Mouse (Mus musculus) limb, embryonic 14.5 days (tissue): ENCODE results near the gene Gm11077. TPM values are rescaled to one million over a fixed set of nuclear protein-coding genes. Genes with fewer than 3 reads are reported as not detected.

Experiments used
- ATAC-seq: fragments of 200-750 bp; cut with Nextera tagmentation; 2 replicates; pipeline ENCODE4 v1.8.0; 2017; ENCODE audit warnings: low read depth, moderate number of reproducible peaks, moderate TSS enrichment; ENCODE audit not compliant: low FRiP score
- DNase-seq: peaks from one replicate; pipeline ENCODE4 v3.0.0-alpha.2; 2015; ENCODE audit warnings: low spot score
- H3K27ac ChIP-seq: fragments of 300-500 bp; sonication (generic); replicated peaks from 2 replicates; pipeline ENCODE4 v1.5.1; 2014; ENCODE audit warnings: low read depth, mild to moderate bottlenecking, low read length, moderate library complexity, mixed read lengths
- H3K27me3 ChIP-seq: fragments of 300-500 bp; sonication (generic); 2 replicates; pipeline ENCODE4 v1.6.1; 2014; ENCODE audit warnings: low read length, mixed read lengths; ENCODE audit not compliant: control insufficient read depth, insufficient read depth
- H3K36me3 ChIP-seq: fragments of 300-500 bp; sonication (generic); 2 replicates; pipeline ENCODE4 v1.6.1; 2014; ENCODE audit warnings: mild to moderate bottlenecking, low read length, moderate library complexity, mixed read lengths; ENCODE audit not compliant: control insufficient read depth, insufficient read depth
- H3K4me1 ChIP-seq: fragments of 300-500 bp; sonication (generic); 2 replicates; pipeline ENCODE4 v1.6.1; 2014; ENCODE audit warnings: antibody characterized with exemption, low read length, mixed read lengths; ENCODE audit not compliant: control insufficient read depth, insufficient read depth
- H3K4me2 ChIP-seq: fragments of 300-500 bp; sonication (generic); replicated peaks from 2 replicates; pipeline ENCODE4 v1.6.1; 2014; ENCODE audit warnings: low read depth, mild to moderate bottlenecking, low read length, moderate library complexity; ENCODE audit not compliant: severe bottlenecking
- H3K4me3 ChIP-seq: fragments of 300-500 bp; sonication (generic); replicated peaks from 2 replicates; pipeline ENCODE4 v1.5.1; 2014; ENCODE audit warnings: low read length
- H3K9ac ChIP-seq: fragments of 300-500 bp; sonication (generic); 2 replicates; pipeline ENCODE4 v1.6.1; 2014; ENCODE audit warnings: mild to moderate bottlenecking, low read depth, low read length, moderate library complexity; ENCODE audit not compliant: severe bottlenecking
- H3K9me3 ChIP-seq: fragments of 300-500 bp; sonication (generic); 2 replicates; pipeline ENCODE4 v1.6.1; 2016; ENCODE audit warnings: low read length; ENCODE audit not compliant: control insufficient read depth
- POLR2A ChIP-seq: fragments of 200-500 bp; IDR thresholded peaks from 2 replicates; pipeline ENCODE4 v1.8.0; 2012; ENCODE audit warnings: inconsistent platforms, mild to moderate bottlenecking, moderate library complexity, borderline replicate concordance; ENCODE audit not compliant: insufficient read depth, insufficient read length; ENCODE audit errors: extremely low read depth
- WGBS: fragments of 180-500 bp; shearing (Covaris S2); extraction: QIAGEN DNeasy Blood & Tissue Kit; methylation state at CpG from one replicate; pipeline ENCODE4 v1.1.7; 2014; 5-methylcytosine and 5-hydroxymethylcytosine counted together
- polyA plus RNA-seq, 2 experiments: library from polyadenylated mRNA; depleted of rRNA in 1 of 2; stranded (reverse) in 1 of 2; unstranded in 1 of 2; fragments of >200 nt; fragmentation: Nextera tagmentation in 1 of 2; extraction: Ambion mirVana in 1 of 2; gene quantifications; 2 replicates each; pipeline versions ENCODE4 v1.2.1 to v1.2.3; 2012 to 2014

Gm11077 gene
- polyA plus RNA-seq, 2 experiments = not detected

DNA sequence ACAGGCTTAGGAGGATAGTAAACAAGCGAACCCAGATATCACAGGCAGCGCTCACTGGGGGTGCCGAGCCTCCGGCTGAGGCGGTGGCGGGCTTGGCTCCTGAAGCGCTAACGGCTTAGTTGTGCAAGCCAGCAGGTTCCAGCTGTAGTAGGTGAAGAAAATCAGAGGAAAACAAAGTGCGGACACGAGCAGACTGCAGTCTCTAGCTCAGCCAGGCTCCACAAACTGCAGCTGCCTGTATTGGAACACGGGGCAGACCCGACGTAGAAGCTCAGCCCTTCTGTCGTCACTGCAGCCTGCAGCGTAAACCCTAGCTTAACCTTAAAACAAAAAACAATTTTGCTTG is 4.5 kb downstream of the Gm11077 start:
- Histone ChIP-seq H3K4me2 (peak overlapping the region; percentile 44), H3K27ac (no peak overlapping the region), H3K4me3 (peak overlapping the region; percentile 21), H3K9me3 (no peaks in the 10 kb centered on the region), H3K27me3 (no peaks in the 10 kb centered on the region), H3K4me1 (no peaks in the 10 kb centered on the region), H3K36me3 (no peaks in the 10 kb centered on the region), H3K9ac (peak overlapping the region; percentile 38; the same call in 1 of the 2 replicates)
- TF ChIP-seq POLR2A = no peak
- WGBS = 8% methylated on average over 15 of the region's 15 CpGs
- ATAC-seq (no peak; the same call in 1 of the 2 replicates), DNase-seq (no peak)

DNA sequence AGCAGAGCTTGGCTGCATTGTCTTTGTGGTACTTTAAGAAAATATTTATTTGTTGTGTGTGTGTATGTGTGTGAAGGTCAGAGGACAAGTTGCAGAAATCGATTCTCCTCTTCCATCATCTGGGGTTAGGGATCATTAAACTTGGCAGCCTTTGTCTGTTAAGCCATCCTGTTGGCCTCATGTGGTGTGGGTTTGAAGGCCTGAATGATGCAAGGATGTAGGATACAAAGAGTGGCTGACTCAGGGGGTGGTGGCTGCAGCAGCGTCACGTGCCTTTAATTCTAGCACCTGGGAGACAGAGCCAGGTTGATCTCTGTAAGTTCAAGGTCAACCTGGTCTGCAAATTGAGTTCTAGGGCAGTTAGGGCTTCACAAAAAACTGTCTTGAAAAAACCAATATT is 16.5 kb downstream of the Gm11077 start:
- ATAC-seq (no peak), DNase-seq (no peak)
- Histone ChIP-seq H3K4me2 (no peak overlapping the region), H3K4me3 (no peak overlapping the region), H3K36me3 (no peaks in the 10 kb centered on the region), H3K4me1 (no peaks in the 10 kb centered on the region), H3K27me3 (no peaks in the 10 kb centered on the region), H3K9me3 (peaks cover 6% of the 10 kb centered on the region), H3K27ac (no peak overlapping the region), H3K9ac (no peak overlapping the region)
- TF ChIP-seq POLR2A = no peak
- 75% methylated on average over 3 of the region's 3 CpGs for WGBS

DNA sequence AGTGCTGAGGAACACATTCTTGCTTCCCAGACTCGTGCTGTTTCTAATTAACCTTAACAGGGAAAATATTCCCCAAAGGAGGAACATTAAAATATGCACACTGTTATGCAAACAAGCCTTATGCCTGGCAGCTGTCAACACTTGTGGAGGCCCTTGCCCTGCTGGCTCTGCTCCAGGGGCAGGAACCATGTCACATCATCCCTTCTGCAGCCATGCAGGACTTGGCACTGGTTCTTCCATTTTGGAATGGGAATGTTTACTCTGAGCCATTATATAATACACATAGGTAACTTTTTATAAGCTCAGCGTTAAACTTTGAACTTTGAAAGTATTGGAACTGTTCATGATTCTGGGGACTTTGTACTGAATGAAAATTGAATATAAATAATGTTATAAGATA is 18.5 kb downstream of the Gm11077 start:
- no peak overlapping the region for H3K4me3 ChIP-seq
- DNase-seq = no peak
- no peak for TF ChIP-seq POLR2A
- no peaks in the 10 kb centered on the region for H3K4me1 ChIP-seq
- ATAC-seq = no peak
- no peaks in the 10 kb centered on the region for H3K27me3 ChIP-seq
- H3K9me3 ChIP-seq = peaks cover 6% of the 10 kb centered on the region
- H3K27ac ChIP-seq = no peak overlapping the region
- H3K4me2 ChIP-seq = no peak overlapping the region
- WGBS = 68% methylated on average over 2 of the region's 2 CpGs
- no peaks in the 10 kb centered on the region for H3K36me3 ChIP-seq
- no peak overlapping the region for H3K9ac ChIP-seq

DNA sequence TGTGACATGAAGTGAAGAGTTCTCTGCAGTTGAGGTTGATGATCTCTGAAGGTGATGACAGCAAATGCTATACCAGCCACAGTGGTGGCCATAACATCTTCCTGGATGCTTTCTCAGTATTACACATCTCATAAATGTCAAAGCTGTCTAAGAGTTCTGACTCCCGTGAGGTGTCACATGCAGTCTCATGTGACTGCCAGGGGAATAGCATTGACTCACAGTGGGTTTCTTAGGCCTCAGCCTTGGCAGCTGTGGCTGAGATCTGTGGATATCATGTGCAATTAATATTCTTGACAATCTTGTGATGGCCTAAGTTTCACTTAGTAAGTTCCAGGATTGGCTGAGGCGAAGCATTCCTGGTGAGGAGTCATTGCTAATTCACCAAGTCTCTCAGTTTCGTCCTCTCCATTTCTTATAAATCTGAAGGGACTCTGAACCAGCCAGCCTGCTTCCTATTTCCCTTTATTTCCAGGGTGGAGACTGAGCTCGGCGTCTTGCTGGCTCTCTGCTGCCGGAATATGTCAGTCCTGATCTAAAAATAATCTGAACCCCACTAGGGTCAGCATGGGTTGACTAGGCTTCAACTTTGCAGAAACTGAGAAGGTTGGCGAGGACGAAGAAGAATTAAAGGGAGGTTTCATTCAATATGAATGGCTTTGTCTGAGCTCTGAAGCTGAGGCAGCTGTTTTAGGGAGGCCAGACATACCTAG is 21.4 kb downstream of the Gm11077 start:
- Histone ChIP-seq H3K4me2 (no peak overlapping the region), H3K36me3 (no peaks in the 10 kb centered on the region), H3K9ac (no peak overlapping the region), H3K4me1 (no peaks in the 10 kb centered on the region), H3K4me3 (no peak overlapping the region), H3K9me3 (peaks cover 6% of the 10 kb centered on the region), H3K27ac (no peak overlapping the region), H3K27me3 (no peaks in the 10 kb centered on the region)
- 80% methylated on average over 8 of the region's 8 CpGs for WGBS
- DNase-seq = no peak
- no peak for ATAC-seq
- no peak for TF ChIP-seq POLR2A

DNA sequence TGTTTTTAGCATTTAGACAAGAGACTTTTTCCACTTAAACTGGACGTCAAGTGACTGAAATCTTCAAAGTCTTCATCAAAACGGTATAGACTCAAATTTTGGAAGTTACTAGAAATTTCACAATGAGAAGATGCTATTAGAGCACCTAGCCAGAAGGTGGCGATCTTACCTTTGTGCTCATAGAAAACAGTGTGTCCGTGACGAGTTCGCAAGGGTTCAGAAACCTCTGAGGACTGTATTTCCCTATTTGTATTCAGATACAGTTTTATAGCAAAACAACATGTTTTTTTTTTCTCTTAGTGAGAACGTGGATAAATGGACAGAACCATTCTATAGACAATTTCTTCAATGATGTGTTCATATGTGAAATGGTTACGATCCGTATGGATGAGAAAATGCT is 37.3 kb downstream of the Gm11077 start:
- no peaks in the 10 kb centered on the region for H3K9me3 ChIP-seq
- DNase-seq (peak; percentile 59), ATAC-seq (no peak)
- H3K4me3 ChIP-seq = no peak overlapping the region
- H3K36me3 ChIP-seq = no peaks in the 10 kb centered on the region
- WGBS = 40% methylated on average over 9 of the region's 9 CpGs
- no peak overlapping the region for H3K27ac ChIP-seq
- H3K4me1 ChIP-seq = no peaks in the 10 kb centered on the region
- H3K27me3 ChIP-seq = no peaks in the 10 kb centered on the region
- H3K9ac ChIP-seq = no peak overlapping the region
- TF ChIP-seq POLR2A = no peak
- H3K4me2 ChIP-seq = no peak overlapping the region
